Mouse (Mus musculus) stomach, postnatal 0 days (tissue): ENCODE measurements at regions not wholly inside any gene's neighbourhood (a gene's known extent, or its start where the extent isn't known, plus 50 kb on each side); places are given as distances from the start of the nearest gene placed in this dataset.
"Not testable (repeated sequence)": the region's sequence is repeated elsewhere in the genome, so short reads cannot be mapped to it uniquely, and the experiment has no call there.

Source experiments
- ATAC-seq: fragments of 200-750 bp; cut with Nextera tagmentation; 2 replicates; pipeline ENCODE4 v1.8.0; 2017; ENCODE audit not compliant: low FRiP score, low TSS enrichment
- DNase-seq: peaks from one replicate; pipeline ENCODE4 v3.0.0-alpha.2; 2016; ENCODE audit warnings: low spot score
- H3K27ac ChIP-seq: fragments of 300-500 bp; sonication (generic); replicated peaks from 2 replicates; pipeline ENCODE4 v1.5.1; 2014; ENCODE audit warnings: mild to moderate bottlenecking, control low read depth
- H3K27me3 ChIP-seq: fragments of 300-500 bp; sonication (generic); 2 replicates; pipeline ENCODE4 v1.6.1; 2014; ENCODE audit warnings: low read length; ENCODE audit not compliant: control insufficient read depth, insufficient read depth
- H3K36me3 ChIP-seq: fragments of 300-500 bp; sonication (generic); 2 replicates; pipeline ENCODE4 v1.6.1; 2014; ENCODE audit warnings: low read length, mixed read lengths; ENCODE audit not compliant: control insufficient read depth, insufficient read depth
- H3K4me1 ChIP-seq: fragments of 300-500 bp; sonication (generic); replicated peaks from 2 replicates; pipeline ENCODE4 v1.6.1; 2014; ENCODE audit warnings: antibody characterized with exemption; ENCODE audit not compliant: control insufficient read depth, insufficient read depth
- H3K4me2 ChIP-seq: fragments of 300-500 bp; sonication (generic); replicated peaks from 2 replicates; pipeline ENCODE4 v1.6.1; 2014; ENCODE audit warnings: low read depth, mild to moderate bottlenecking, control low read depth, moderate library complexity
- H3K4me3 ChIP-seq: fragments of 300-500 bp; sonication (generic); 2 replicates; pipeline ENCODE4 v1.5.1; 2014; ENCODE audit warnings: low read depth, low read length, control low read depth
- H3K9ac ChIP-seq: fragments of 300-500 bp; sonication (generic); 2 replicates; pipeline ENCODE4 v1.6.1; 2014; ENCODE audit warnings: mild to moderate bottlenecking, low read length, control low read depth, mixed read lengths
- H3K9me3 ChIP-seq: fragments of 300-500 bp; sonication (generic); 2 replicates; pipeline ENCODE4 v1.6.1; 2016; ENCODE audit warnings: low read length; ENCODE audit not compliant: control insufficient read depth
- CTCF ChIP-seq: IDR thresholded peaks from 2 replicates; pipeline ENCODE4 v1.5.1; 2016; ENCODE audit warnings: antibody characterized with exemption, low read depth, mild to moderate bottlenecking, moderate library complexity
- EP300 ChIP-seq: optimal IDR thresholded peaks from 2 replicates; pipeline ENCODE3; 2016; ENCODE audit warnings: antibody characterized with exemption
- WGBS: fragments of 180-500 bp; shearing (Covaris S2); extraction: QIAGEN DNeasy Blood & Tissue Kit; methylation state at CpG from one replicate; pipeline ENCODE4 v1.1.7; 2014; 5-methylcytosine and 5-hydroxymethylcytosine counted together

DNA sequence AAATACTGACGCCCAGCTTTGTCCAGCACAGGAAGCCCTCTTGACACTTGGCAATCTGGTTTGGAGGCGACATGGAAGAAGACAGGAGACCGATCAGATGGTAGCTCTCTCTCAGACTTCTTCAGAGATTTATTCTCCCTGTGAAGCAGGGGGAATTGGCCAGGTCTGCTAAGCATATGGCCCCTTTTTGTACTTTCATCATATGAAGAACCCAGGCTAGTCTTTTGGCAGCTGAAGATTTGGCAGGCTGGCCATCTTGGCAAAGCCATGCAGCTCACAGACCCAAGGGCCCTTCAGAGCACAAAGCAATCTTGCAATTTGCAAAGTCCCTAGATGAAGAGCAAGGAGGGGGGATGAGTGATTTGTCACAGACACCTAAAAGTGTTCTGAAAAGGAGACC is 493.8 kb downstream of the Plxdc2 start:
- ATAC-seq (no peak), DNase-seq (no peak)
- Histone ChIP-seq H3K4me1 (no peaks in the 10 kb centered on the region), H3K36me3 (no peaks in the 10 kb centered on the region), H3K9me3 (no peaks in the 10 kb centered on the region), H3K4me3 (no peak overlapping the region), H3K27ac (no peak overlapping the region), H3K9ac (no peak overlapping the region), H3K4me2 (no peak overlapping the region), H3K27me3 (no peaks in the 10 kb centered on the region)
- TF ChIP-seq EP300 (no peak), CTCF (no peak)
- 62% methylated on average over 3 of the region's 3 CpGs for WGBS

DNA sequence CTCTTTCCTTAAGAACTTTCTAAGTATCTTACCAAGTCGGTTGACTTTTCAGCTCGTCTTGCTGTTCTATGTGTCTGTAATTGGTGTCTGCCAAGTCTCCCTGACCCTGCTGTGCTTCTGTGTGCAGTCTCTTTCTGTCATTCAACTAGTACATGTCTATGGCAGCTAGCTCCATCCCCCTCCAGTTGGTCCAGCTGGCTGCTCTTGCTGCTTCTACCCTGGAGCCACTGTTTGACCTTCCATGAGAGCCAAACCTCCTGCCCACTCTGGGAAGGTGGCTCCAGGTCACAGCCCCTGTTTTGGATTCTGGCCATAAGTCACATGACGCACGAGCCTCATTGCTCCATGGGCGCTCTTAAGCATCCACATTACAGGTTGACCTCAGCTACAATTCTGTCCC is 504.0 kb downstream of the Plxdc2 start:
- Histone ChIP-seq H3K4me3 (no peak overlapping the region), H3K9me3 (no peaks in the 10 kb centered on the region), H3K36me3 (no peaks in the 10 kb centered on the region), H3K4me2 (no peak overlapping the region), H3K9ac (no peak overlapping the region), H3K27ac (no peak overlapping the region), H3K4me1 (no peaks in the 10 kb centered on the region), H3K27me3 (no peaks in the 10 kb centered on the region)
- DNase-seq (no peak), ATAC-seq (no peak)
- TF ChIP-seq CTCF (no peak), EP300 (no peak)
- 84% methylated on average over 5 of the region's 5 CpGs for WGBS

DNA sequence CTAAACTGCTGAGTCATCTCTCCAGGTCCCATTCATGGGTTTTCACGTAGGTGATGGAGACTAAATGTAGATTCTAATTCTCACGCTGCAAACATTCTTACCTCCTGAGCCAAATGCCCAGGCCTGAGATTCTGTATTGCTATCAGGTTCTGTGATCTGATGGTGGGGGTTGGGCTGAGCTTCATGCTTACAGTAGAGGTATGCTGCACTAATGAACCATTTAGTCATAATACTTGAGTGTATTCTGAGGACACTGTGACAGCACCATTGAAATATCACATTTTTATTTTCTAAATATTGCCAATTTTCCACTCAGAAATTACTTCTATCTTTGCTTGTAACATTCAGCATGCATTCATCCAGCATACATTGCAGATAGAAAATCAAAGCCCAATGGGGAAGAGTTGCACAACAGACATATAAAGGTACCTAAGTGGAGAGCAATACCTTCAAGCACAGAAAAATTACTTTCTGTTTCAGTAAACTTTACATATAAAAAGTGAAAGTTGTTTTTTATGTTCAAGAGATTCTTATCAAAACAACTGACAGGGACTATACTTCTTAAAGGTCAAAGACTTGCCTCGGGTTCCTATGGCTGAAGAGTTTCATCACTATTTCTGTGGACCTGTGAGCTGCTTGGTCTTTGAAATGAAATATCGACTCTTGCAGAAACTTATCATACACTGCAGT is 510.2 kb downstream of the Plxdc2 start:
- Histone ChIP-seq H3K4me2 (no peak overlapping the region), H3K27ac (no peak overlapping the region), H3K4me1 (no peaks in the 10 kb centered on the region), H3K36me3 (no peaks in the 10 kb centered on the region), H3K9me3 (no peaks in the 10 kb centered on the region), H3K4me3 (no peak overlapping the region), H3K27me3 (no peaks in the 10 kb centered on the region), H3K9ac (no peak overlapping the region)
- DNase-seq (no peak), ATAC-seq (no peak)
- 81% methylated on average over 4 of the region's 4 CpGs for WGBS
- no peak for TF ChIP-seq CTCF
- TF ChIP-seq EP300 = no peak

DNA sequence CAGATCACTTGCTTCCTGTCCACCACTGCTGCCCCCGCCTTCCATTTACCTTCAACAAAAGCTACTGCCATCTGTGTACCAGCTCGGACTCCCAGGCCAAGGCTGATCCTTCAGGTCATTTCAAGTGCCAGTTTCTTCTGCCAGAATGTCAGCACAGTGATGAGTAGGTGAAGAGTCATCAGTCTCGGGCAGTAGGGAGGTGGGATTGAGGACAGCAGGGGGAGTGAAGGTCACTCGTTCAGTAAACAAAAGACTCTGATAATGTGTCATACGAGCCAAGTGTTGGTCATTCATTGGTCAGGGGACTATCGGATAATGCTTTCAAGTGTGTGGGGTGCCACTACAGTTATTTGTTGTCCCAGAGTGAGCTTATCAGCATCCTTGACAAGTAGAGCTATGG is 536.3 kb downstream of the Plxdc2 start:
- 40% methylated on average over 6 of the region's 6 CpGs for WGBS
- not testable (repeated sequence) for H3K9me3 ChIP-seq, ATAC-seq, H3K4me1 ChIP-seq, H3K4me2 ChIP-seq, H3K9ac ChIP-seq, H3K27me3 ChIP-seq, H3K4me3 ChIP-seq, H3K36me3 ChIP-seq, DNase-seq, H3K27ac ChIP-seq

DNA sequence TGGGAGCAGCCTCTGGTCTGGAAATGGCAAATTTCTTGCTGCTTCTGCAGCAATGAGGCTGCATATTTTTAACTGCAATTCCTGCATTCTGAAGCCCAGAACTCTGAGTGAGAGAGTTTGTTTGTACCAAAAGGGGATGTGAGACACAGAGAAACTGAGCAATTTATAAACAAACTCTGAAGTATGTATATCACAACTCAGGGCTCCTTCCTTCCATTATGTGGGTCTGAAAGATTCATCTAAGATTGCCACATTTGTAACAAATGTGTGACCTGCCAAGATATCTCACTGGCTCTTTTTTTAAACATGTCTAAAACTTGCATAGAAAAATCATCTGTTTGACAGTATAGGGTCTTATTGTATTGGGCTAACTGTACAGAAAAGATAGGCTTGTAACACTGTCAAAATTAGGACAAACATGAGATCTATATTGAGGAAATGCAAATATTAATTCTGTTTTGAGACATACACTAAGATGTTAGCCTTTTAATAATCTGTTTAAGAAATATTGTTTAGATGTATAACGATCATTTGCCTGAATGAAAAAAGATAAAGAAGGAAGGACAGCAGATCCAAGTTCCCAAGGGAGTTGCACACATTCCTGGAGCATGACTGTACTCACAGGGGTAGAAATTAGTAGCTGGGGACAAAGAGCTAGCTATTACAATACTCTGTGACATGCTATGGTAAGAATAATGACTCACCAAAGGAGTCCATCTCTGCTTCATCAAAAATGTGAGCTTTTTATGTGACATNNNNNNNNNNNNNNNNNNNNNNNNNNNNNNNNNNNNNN is 553.3 kb downstream of the Plxdc2 start:
- Histone ChIP-seq H3K4me2 (no peak overlapping the region), H3K9me3 (no peaks in the 10 kb centered on the region), H3K9ac (no peak overlapping the region), H3K4me3 (no peak overlapping the region), H3K36me3 (no peaks in the 10 kb centered on the region), H3K27me3 (no peaks in the 10 kb centered on the region), H3K4me1 (no peaks in the 10 kb centered on the region), H3K27ac (no peak overlapping the region)
- ATAC-seq = no peak
- DNase-seq = no peak
- no peak for TF ChIP-seq CTCF
- TF ChIP-seq EP300 = no peak
- 36% methylated on average over 1 of the region's 1 CpGs for WGBS

DNA sequence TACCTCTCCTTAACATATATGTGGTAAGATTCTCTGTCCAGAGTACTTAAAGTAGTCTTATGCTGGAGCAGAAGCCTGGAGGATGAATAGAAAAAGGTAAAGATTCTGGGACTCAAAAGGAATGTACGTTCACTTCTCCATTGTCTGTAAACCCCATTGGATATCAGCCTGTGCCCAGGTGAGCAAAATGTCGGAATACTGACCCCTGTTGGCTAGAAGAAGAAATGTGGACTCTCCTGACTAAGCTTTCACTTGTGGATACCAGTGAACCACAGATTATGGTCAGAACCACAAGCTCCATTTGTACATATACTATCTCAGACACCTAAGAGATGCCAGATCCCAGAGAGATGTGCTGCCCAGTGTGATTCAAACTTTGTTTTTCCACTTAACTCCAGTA is 558.5 kb downstream of the Plxdc2 start:
- TF ChIP-seq EP300 (no peak), CTCF (peak; percentile 65)
- ATAC-seq (no peak), DNase-seq (no peak)
- 15% methylated on average over 2 of the region's 2 CpGs for WGBS
- no peak overlapping the region for H3K9ac ChIP-seq
- H3K27me3 ChIP-seq = no peaks in the 10 kb centered on the region
- no peak overlapping the region for H3K4me3 ChIP-seq
- H3K27ac ChIP-seq = no peak overlapping the region
- H3K4me2 ChIP-seq = no peak overlapping the region
- no peaks in the 10 kb centered on the region for H3K9me3 ChIP-seq
- H3K36me3 ChIP-seq = no peaks in the 10 kb centered on the region
- no peaks in the 10 kb centered on the region for H3K4me1 ChIP-seq
